Mouse (Mus musculus): ENCODE results near the gene 2310022B05Rik.

The 2310022B05Rik gene

DNA sequence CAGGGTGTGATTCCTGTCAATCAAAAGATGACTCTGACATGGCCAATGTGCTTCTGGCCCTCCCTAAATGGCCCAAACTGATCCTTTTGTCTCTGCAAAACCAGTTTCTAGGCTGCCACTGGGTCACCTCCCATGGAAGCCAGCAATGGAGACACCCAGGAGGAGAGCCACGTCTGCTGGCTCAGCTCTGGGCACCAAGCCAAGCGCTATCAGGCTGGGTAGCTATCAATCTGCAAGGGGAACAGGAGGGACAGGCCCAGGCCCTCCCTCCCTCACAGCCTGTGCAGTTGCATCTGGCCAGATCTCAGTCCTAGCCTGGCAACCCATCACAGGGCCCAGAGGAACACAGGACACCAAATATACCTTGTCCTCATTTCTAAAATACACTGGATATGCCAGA, 4.8 kb downstream of the 2310022B05Rik start:
- DNase-seq (ENCODE audit: low spot score) = peak; percentile 29

DNA sequence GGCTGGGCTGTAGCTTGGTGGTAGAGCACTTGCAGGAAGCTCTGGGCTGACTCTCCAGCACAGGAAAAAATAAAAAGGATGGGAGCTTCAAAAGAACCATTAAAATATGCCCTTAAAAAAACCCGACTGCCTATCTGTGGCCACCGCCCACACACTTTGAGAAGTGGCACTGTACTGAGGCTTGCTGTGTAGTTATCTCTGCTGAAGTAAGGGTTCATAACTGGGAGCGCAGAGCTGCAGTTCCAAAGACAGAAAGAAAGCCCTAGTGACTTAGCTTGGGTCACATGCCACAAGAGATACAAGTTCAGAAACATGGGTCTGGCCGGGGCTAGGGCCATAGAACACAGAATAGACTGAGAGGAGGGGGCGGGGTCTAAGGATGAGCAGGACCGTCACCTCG, 5.2 kb downstream of the 2310022B05Rik start:
- no peak for DNase-seq (ENCODE audit: low spot score)

DNA sequence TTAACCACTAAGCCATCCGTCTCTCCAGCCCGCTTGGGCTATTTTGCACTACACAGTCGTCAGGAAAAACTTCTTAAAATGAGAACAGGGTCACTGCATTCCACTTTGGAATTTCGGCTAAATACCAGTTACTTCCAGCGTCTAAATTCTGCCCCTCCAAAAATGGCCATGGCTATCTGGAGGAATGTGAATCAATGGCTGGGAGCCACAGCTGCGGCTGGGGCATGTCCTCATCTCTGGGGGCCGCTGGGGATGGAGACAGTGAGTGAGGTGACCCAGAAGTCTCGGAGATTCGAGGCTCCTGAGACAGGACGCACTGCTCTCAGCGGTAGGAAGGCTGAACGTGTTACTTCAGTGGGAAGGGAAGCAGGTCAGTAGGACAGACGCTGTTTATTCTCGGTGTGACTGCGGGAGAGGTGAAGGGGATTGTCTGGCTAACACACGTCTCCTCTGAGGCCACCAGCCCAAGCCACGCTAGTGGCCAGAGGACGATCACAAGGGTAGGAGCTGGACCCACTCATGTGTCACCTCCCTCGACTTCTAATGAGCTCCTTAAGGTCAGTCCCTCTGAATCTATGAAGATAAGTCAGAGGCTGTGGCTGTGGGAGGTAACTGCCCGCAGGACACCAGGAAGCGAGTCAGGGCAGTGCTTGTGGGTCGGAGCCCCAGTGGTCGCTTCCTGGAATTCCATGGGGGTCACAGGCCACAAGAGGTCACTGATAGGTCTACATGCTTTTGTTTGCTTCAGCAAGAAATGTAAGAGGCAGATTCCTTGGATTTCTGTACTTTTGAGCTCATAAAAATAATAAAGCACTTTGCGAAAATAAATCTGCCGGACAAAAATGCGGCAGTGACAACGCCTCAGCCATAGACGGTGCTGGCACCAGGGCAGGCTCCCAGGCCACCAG, 9.3 kb downstream of the 2310022B05Rik start:
- no peak for DNase-seq (ENCODE audit: low spot score)

- DNase-seq (ENCODE audit: low spot score) = peak; percentile 54
Measured at GRCm38 (mm10) chr8:124652546-124652945, 10.6 kb downstream of the 2310022B05Rik start.

DNA sequence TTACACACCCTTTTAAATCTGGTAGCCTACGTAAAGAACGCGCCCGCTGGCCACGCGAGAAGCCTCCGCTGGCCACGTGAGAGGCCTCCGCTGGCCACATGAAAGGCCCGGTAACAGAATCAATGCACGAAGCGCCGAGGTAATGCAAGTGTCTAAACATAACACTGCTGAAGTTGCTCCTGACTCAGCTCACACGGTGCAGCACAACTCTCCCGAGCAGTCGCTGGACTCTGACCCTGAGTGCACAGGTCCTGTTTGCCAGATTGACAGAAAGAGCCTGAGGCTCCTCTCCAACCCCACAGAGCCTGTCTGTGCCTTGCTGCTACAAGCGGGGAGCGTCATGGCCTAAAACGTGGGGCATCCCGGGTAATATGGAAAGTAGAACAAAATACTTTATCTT, 11.4 kb downstream of the 2310022B05Rik start:
- no peak for DNase-seq (ENCODE audit: low spot score)

- no peak for DNase-seq (ENCODE audit: low spot score)
Measured at GRCm38 (mm10) chr8:124648311-124648710, 14.9 kb downstream of the 2310022B05Rik start.

- peak; percentile 67 for DNase-seq (ENCODE audit: low spot score)
Measured at GRCm38 (mm10) chr8:124643540-124644339, 19.4 kb downstream of the 2310022B05Rik start.

DNA sequence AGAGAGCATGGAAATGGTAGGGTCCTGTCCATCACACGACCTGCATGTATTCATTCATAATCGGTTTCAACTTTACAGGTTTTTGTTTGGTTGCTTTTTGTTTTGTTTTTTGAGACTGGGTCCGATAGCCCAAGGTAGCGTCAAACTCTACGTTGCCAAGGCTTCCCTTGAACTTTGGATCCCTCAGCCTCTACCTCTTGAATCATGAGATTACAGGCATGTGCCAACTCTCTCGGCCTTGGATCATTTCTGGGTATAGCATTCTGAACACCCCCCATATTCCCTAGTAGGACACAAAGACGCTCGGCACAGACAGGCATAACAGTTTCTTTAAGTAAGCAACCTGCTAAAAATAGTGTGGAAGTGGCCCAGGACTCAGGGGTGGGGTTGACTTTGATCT, 21.6 kb downstream of the 2310022B05Rik start:
- DNase-seq (ENCODE audit: low spot score) = no peak

GRCm38 (mm10) chr8:124635247-124635502, 28.0 kb downstream of the 2310022B05Rik start:
- no peak for DNase-seq (ENCODE audit: low spot score)

- DNase-seq (ENCODE audit: low spot score) = no peak
Measured at GRCm38 (mm10) chr8:124634411-124635246, 28.5 kb downstream of the 2310022B05Rik start.

DNA sequence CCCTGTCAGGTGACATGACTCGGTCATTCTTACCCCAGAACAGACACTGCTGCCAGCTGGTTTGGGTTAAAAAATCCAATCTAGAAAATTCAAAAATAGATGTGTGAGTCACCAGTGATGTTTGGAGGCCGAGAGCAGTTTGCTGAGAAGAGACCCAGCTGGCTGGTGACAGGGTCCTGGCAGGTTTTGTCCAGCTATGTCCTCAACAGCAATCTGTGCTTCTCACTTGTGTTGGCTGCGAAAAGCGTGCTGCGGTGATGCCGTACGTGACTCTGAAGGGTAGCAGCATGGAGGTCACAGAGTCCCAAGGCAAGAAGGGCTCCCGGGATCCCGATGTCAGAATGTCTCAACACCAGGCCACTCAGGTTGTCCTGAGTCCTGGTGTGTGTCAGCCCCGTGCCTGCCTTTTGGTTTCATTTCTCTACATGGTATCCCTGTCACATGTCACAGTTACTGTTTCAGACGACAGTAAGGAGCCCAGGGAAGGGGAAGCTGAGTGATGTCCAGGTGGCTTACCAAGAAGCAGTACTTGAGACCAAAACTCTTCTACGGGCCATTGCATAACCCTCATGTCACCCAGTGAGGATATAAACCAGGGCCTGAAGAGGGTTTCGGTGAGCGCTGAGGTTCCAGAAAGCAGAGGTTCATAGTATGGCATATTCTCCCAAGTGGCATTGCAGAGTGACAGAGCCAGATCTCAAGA, 30.0 kb downstream of the 2310022B05Rik start:
- peak; percentile 53 for DNase-seq (ENCODE audit: low spot score)

GRCm38 (mm10) chr8:124631966-124632365, 31.2 kb downstream of the 2310022B05Rik start:
- no peak for DNase-seq (ENCODE audit: low spot score)

- no peak for DNase-seq (ENCODE audit: low spot score)
Measured at GRCm38 (mm10) chr8:124630891-124631290, 32.3 kb downstream of the 2310022B05Rik start.

- no peak for DNase-seq (ENCODE audit: low spot score)
Measured at GRCm38 (mm10) chr8:124630489-124630888, 32.7 kb downstream of the 2310022B05Rik start.

- no peak for DNase-seq (ENCODE audit: low spot score)
Measured at GRCm38 (mm10) chr8:124626251-124626650, 36.9 kb downstream of the 2310022B05Rik start.

DNA sequence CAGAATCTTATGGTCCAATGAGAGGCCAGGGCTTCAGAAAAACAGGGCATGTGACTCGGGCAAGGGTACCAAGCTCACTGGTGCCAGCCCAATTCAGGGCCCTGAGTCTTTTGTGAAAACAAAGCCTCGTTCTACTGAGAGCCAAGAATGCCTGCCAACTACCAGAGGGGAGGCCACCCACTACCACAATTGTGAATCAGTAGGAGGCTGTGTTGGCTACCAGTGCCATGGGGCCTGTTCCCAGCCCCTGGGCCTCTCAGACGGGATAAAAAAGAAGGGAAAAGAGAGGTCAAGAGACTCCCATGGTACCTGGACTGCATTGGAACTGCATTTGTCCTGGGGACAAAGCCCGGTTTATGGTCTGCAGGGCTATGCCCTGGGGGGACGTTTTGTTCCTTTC, 41.9 kb downstream of the 2310022B05Rik start:
- DNase-seq (ENCODE audit: low spot score) = no peak

DNA sequence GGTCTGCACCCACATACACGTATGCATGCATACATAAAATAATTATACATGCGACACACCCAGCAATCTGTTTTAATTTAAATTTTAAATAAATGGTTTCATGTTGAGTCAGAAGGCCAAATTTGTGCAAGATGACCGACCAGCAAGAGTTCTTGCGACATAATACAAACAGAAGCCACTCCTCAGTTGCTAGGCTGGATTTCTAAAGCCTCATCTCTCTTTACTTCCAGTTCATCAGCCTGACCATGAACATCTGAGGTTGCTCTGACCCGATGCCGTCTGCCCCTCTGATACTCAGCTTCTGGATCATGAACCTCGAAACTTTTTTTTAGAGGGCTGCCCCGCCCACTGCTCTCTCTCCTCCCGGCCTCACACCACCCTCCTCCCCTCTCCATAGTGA, 44.9 kb downstream of the 2310022B05Rik start:
- peak; percentile 61 for DNase-seq (ENCODE audit: low spot score)

DNA sequence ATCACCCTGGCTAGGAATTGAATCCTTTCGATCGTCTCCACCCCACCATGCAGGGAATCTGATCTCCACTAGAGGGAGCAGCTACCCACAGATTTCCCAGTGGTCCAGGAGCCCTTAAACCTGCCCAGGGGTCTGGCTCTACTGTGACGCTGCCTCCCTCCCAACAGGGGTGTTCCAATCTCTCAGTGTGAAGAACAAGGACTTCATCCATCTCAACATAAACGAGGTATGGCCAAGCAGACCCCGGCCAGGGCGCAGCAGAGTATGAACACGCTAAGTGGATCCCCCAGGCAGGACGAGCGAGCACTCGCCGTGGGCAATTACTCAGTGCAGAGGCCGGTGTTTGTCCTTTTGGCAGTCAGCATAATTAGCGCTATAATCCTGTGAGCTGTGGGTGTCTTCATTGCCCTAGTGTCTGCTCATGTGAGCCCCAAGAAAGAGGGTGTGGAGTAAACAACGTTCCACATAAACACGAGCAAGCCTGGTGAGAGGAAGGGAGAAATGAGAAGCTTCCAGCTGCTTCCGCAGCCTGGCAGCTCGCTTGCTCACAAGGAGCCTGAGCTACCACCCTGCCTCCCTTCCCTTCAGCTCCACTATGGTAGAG, 45.8 kb downstream of the 2310022B05Rik start:
- peak; percentile 67 for DNase-seq (ENCODE audit: low spot score)

DNA sequence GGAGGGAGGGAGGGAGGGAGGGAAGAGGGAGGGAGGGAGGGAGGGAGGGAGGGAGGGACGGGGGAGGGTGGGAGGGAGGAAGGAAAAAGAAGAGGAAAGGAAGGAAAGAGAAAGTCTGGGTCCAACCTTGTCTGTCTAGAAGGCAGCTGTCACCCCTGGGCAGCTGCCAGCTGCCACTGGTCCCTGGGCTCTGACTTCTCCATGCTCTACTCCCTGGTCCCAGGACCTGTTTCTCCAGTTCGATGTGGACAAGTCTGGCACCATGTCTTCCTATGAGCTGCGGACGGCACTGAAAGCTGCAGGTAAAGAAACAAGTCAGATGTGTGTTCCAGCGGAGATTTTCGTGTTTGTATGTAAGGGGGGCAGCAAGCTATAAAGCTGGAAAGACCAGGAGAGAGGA, 48.8 kb downstream of the 2310022B05Rik start:
- DNase-seq (ENCODE audit: low spot score) = no peak

GRCm38 (mm10) chr8:124608972-124609353, 54.2 kb downstream of the 2310022B05Rik start:
- DNase-seq (ENCODE audit: low spot score) = no peak

DNA sequence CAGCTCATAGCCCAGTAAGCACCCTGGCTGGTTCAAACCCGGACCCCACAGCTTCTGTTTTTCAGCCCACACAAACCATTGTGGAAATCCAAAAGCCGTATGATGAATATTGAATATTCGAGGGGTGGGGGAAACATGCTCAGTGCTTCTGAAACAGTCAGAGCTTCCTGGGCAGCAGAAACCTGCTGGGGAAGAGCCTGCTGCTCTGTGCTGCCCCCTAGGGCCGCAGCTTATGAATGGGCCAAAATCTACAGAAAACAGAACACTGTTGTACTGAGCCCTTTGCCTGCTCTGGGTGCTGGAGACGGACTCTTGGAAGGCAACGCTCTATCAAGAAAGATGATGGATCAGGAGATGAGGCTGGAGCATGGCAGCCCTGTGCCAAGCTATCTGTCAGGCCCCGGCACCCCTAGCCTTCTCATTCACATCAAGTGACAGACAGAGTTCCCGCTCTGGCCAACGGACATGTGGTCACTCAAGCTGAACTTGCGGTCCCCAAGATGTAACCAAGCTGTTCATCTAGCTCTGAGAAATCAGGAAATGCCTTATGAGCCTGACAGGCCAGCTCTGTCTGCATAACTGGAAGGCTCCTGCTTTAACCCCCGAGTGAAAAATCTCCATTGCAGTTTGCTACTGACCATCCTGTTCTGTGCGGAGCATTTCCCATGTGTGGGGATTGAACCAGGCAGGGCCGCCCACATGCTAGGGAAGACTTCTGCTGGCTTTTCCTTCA, 54.8 kb downstream of the 2310022B05Rik start:
- peak; percentile 39 for DNase-seq (ENCODE audit: low spot score)

Data from adipocyte (in vitro differentiated cells).